Mouse (Mus musculus) embryonic facial prominence, embryonic 11.5 days (tissue): ENCODE measurements around the gene Lrrc27. TPM values are rescaled to one million over a fixed set of nuclear protein-coding genes. Genes with fewer than 3 reads are reported as not detected.

Experiments
- ATAC-seq: fragments of 200-750 bp; cut with Nextera tagmentation; replicated peaks from 2 replicates; pipeline ENCODE4 v1.8.0; 2017; ENCODE audit warnings: low read depth; ENCODE audit not compliant: insufficient number of reproducible peaks, low FRiP score, low TSS enrichment
- DNase-seq: peaks from one replicate; pipeline ENCODE4 v3.0.0-alpha.2; 2015; ENCODE audit warnings: low spot score
- H3K27ac ChIP-seq: fragments of 300-500 bp; sonication (generic); replicated peaks from 2 replicates; pipeline ENCODE4 v1.5.1; 2014; ENCODE audit warnings: mild to moderate bottlenecking, low read depth, low read length, control low read depth
- H3K27me3 ChIP-seq: fragments of 300-500 bp; sonication (generic); 2 replicates; pipeline ENCODE4 v1.6.1; 2014; ENCODE audit warnings: mild to moderate bottlenecking, low read length, moderate library complexity, mixed read lengths; ENCODE audit not compliant: control insufficient read depth, insufficient read depth
- H3K36me3 ChIP-seq: fragments of 300-500 bp; sonication (generic); replicated peaks from 2 replicates; pipeline ENCODE4 v1.6.1; 2014; ENCODE audit warnings: low read depth, mild to moderate bottlenecking, low read length, moderate library complexity, mixed read lengths; ENCODE audit not compliant: control insufficient read depth, insufficient read depth
- H3K4me1 ChIP-seq: fragments of 300-500 bp; sonication (generic); 2 replicates; pipeline ENCODE4 v1.6.1; 2014; ENCODE audit warnings: low read length, mixed read lengths; ENCODE audit not compliant: control insufficient read depth, insufficient read depth
- H3K4me2 ChIP-seq: fragments of 300-500 bp; sonication (generic); 2 replicates; pipeline ENCODE4 v1.6.1; 2014; ENCODE audit warnings: low read depth, mild to moderate bottlenecking, control low read depth, low read length, moderate library complexity
- H3K4me3 ChIP-seq: fragments of 300-500 bp; sonication (generic); 2 replicates; pipeline ENCODE4 v1.5.1; 2014; ENCODE audit warnings: low read depth, low read length, control low read depth
- H3K9ac ChIP-seq: fragments of 300-500 bp; sonication (generic); replicated peaks from 2 replicates; pipeline ENCODE4 v1.6.1; 2014; ENCODE audit warnings: mild to moderate bottlenecking, control low read depth, low read length
- H3K9me3 ChIP-seq: fragments of 300-500 bp; sonication (generic); replicated peaks from 2 replicates; pipeline ENCODE4 v1.6.1; 2016; ENCODE audit warnings: mild to moderate bottlenecking, low read length, inconsistent platforms, mixed read lengths; ENCODE audit not compliant: control insufficient read depth
- WGBS: fragments of 180-500 bp; shearing (Covaris S2); extraction: QIAGEN DNeasy Blood & Tissue Kit; methylation state at CpG from one replicate; pipeline ENCODE4 v1.1.7; 2014; 5-methylcytosine and 5-hydroxymethylcytosine counted together
- polyA plus RNA-seq: library from polyadenylated mRNA; unstranded; fragments of >200 nt; fragmentation: Nextera tagmentation; extraction: Ambion mirVana; gene quantifications from 2 replicates; pipeline ENCODE4 v1.2.1, GENCODE M21; 2014

The Lrrc27 gene
- polyA plus RNA-seq, 1 experiment from 2014 or later: 5.8 TPM

DNA sequence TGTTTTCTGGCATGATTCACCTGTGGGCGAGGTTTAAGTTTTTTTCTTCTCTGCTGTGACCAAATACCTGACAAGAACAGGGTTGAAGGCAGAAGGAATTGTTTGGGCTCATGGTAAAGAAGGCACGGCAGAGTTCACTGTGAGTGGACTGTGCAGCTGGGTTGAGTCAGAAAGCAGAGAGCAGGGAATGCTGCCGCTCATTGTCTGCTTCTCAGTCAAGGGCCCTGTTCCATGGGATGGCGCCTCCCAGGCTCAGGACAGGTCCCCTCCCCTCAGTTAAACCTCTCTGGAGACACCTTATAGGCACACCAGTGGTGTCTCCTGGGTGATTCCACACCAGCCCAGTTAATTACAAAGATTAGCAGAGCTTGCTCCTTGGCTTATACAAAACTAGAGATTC, 9.6 kb downstream of the Lrrc27 start:
- Histone ChIP-seq H3K27ac (no peak overlapping the region), H3K9me3 (no peaks in the 10 kb centered on the region), H3K9ac (no peak overlapping the region), H3K4me2 (no peak overlapping the region), H3K4me1 (no peaks in the 10 kb centered on the region), H3K36me3 (no peaks in the 10 kb centered on the region), H3K4me3 (no peak overlapping the region), H3K27me3 (no peaks in the 10 kb centered on the region)
- DNase-seq: no peak
- ATAC-seq: no peak
- WGBS: 75% methylated on average over 4 of the region's 4 CpGs

DNA sequence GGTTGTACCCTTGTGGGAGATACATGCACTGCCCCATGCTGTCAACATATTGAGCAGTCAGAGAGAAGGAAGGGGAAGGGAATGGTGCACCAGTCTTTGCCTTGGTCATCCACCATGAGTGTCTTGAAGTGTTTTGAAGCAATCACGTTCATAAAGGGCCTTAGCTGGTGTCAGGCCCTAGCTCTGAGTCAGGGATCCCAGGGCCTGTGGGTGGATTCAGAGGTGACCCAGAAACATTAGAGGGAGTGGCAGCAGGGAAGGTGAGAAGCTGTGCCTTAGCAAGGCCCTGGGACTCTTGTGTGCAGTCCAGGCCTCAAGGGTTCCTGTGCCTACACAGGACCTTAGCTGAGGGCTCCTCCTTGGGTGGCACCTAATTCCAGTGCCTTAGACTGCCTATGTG, 11.3 kb downstream of the Lrrc27 start:
- DNase-seq (no peak), ATAC-seq (no peak)
- H3K9me3 ChIP-seq: no peaks in the 10 kb centered on the region
- H3K4me2 ChIP-seq: no peak overlapping the region
- H3K4me1 ChIP-seq: no peaks in the 10 kb centered on the region
- no peaks in the 10 kb centered on the region for H3K36me3 ChIP-seq
- no peak overlapping the region for H3K4me3 ChIP-seq
- H3K27me3 ChIP-seq: no peaks in the 10 kb centered on the region
- H3K27ac ChIP-seq: no peak overlapping the region
- 82% methylated on average over 1 of the region's 1 CpGs for WGBS
- no peak overlapping the region for H3K9ac ChIP-seq

DNA sequence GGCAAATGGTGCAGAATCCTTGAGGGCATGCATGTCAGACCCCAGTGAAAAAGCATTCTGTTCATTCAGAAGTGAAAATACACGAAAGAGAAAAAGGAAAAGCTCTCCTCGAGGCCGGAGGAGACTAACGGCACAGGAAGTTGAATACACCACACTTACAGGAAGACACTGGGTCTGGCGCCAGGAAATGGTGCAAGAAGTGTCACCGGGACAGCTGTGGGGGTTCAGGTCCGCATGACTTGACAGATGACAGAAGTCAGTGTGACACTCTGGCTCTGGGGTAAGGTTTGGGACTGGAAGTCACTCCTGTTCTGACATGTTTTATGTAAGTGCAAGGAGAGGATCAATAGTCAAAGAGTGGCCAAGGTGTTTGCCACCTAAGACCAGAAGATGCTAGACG, 11.9 kb downstream of the Lrrc27 start:
- Histone ChIP-seq H3K4me3 (no peak overlapping the region), H3K27ac (no peak overlapping the region), H3K4me1 (no peaks in the 10 kb centered on the region), H3K9ac (no peak overlapping the region), H3K9me3 (no peaks in the 10 kb centered on the region), H3K27me3 (no peaks in the 10 kb centered on the region), H3K4me2 (no peak overlapping the region), H3K36me3 (no peaks in the 10 kb centered on the region)
- no peak for ATAC-seq
- 70% methylated on average over 8 of the region's 8 CpGs for WGBS
- DNase-seq: no peak

DNA sequence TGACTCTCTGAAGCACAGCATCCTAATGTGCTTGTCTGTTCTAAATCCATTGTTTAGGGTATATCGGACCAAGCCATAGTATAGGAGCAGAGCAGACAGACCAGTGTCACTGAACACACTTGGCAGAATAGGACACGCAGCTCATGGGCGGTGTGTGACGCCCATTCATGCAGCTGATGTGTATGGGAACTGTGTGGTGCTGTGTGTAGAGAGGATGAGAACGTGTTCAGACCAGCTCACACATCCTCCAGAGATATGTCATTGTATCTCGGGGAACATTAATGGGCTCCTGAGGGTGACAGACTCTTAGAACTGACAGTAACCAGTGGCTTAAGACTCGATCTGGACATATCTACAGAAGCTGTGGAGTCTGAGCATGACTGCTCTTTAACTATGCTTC, 13.6 kb downstream of the Lrrc27 start:
- Histone ChIP-seq H3K36me3 (no peaks in the 10 kb centered on the region), H3K4me3 (no peak overlapping the region), H3K27ac (no peak overlapping the region), H3K9me3 (no peaks in the 10 kb centered on the region), H3K4me2 (no peak overlapping the region), H3K27me3 (no peaks in the 10 kb centered on the region), H3K9ac (no peak overlapping the region), H3K4me1 (no peaks in the 10 kb centered on the region)
- DNase-seq: no peak
- no peak for ATAC-seq
- WGBS: 85% methylated on average over 7 of the region's 7 CpGs

DNA sequence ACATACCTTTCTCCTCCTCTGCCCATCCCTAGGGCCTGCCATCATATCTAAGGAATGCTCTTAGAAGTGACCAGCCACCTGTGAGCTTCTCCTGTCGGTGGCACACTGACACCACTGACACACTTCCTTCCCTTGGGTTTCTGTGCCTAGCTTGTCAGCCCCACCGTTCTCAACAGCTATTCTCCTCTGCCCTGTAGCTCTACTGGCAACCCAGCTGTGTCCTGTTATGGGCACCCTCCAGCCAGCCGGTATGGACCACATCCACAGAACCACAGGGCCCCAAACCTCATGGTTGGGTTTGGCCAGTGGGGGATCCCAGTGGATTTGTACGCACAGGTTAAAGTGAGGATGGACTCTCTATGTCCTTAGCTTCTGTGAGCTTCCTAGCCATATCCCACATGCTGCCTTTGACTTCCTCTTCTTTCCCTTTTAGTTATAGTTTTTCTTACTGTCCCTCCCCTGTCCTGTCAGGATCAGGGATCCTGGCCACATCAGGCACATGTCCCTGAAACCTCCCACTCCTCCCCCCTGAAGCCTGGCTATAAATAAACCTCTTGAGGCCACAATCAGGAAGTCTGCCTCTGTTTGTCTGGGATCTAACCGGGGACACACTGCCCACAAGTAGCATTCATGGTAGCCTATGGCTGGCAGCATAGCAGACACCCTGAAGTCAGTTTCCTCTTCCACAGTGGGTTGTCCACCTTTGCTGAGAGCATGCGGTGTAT, 15.8 kb downstream of the Lrrc27 start:
- Histone ChIP-seq H3K9me3 (no peaks in the 10 kb centered on the region), H3K27ac (no peak overlapping the region)
- WGBS: 81% methylated on average over 6 of the region's 6 CpGs

DNA sequence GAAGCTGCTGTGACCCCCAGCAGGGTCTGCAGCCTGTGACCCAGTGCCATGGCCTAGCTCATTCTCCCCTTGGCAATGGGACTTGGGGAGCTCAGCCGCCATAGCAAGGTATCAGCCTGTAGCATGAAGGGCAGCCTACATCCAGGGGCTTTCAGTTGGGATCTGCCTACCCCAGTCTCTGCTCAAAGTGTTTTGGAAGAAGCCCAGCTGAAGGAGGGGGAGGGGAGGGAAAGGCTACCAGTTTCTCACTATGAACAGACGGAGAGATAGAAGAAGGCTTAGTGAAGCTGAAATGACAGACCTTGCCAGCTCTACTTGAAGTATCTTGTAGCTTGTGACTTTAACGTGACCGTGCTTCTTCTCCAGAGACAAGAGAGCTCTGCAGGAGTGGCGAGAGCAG, 17.0 kb downstream of the Lrrc27 start:
- no peak for ATAC-seq

More for the DNA sequence above, 15.8 kb downstream of the Lrrc27 start:
- H3K4me1 ChIP-seq: no peaks in the 10 kb centered on the region
- no peaks in the 10 kb centered on the region for H3K36me3 ChIP-seq
- ATAC-seq (no peak), DNase-seq (no peak)
- no peak overlapping the region for H3K9ac ChIP-seq
- no peak overlapping the region for H3K4me3 ChIP-seq
- H3K4me2 ChIP-seq: no peak overlapping the region
- H3K27me3 ChIP-seq: no peaks in the 10 kb centered on the region

DNA sequence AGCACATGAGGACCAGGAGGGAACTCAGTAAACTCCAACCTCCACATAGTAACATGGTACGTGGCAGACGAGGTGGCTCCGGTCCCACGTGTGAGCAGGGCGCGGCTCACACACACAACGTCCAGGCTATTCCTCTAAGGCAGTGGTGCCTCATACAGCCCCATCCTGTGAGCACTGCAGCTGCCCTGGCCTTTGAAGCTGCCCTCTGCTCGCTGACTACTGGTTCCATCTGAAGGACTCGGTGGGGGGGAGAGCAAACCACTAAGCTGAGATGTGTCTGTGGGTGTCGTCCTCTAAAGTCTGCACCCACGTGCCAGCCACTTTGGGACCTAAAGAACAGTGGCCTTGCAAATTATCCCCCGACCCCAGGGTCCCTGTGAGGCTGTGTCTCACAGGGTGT, 17.5 kb downstream of the Lrrc27 start:
- no peak for DNase-seq
- WGBS: 81% methylated on average over 12 of the region's 12 CpGs
- Histone ChIP-seq H3K9ac (no peak overlapping the region), H3K4me1 (no peaks in the 10 kb centered on the region), H3K27me3 (no peaks in the 10 kb centered on the region), H3K9me3 (no peaks in the 10 kb centered on the region), H3K4me2 (no peak overlapping the region), H3K36me3 (no peaks in the 10 kb centered on the region), H3K27ac (no peak overlapping the region), H3K4me3 (no peak overlapping the region)
- no peak for ATAC-seq

More for the DNA sequence above, 17.0 kb downstream of the Lrrc27 start:
- no peaks in the 10 kb centered on the region for H3K4me1 ChIP-seq
- DNase-seq: no peak
- H3K9me3 ChIP-seq: no peaks in the 10 kb centered on the region
- H3K4me2 ChIP-seq: no peak overlapping the region
- no peaks in the 10 kb centered on the region for H3K27me3 ChIP-seq
- WGBS: 78% methylated on average over 5 of the region's 5 CpGs
- no peak overlapping the region for H3K4me3 ChIP-seq
- no peaks in the 10 kb centered on the region for H3K36me3 ChIP-seq
- no peak overlapping the region for H3K27ac ChIP-seq
- no peak overlapping the region for H3K9ac ChIP-seq

DNA sequence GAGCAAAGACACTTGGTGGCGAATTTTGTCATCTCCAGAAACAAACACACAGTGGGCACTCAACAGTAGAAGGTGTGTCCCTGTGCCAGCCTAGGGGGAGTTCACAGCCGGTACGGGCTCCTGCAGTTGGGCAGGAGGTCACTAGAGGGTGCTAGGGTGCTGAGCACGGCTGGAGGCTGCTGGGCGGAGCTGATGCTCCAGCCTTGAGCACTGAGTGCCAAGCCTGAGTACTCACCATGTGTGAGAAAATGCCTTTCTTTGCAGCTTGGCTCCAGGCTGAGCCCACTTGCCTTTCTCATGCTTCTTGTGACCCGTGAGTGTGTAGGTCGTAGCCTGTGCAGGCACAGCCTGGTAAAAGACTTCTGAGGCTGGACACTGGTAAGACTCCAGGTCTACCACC, 20.9 kb downstream of the Lrrc27 start:
- DNase-seq (peak; percentile 88), ATAC-seq (peak; percentile 65)
- Histone ChIP-seq H3K9ac (no peak overlapping the region), H3K4me3 (no peak overlapping the region), H3K36me3 (no peaks in the 10 kb centered on the region), H3K4me2 (no peak overlapping the region), H3K27me3 (no peaks in the 10 kb centered on the region), H3K4me1 (no peaks in the 10 kb centered on the region), H3K9me3 (no peaks in the 10 kb centered on the region), H3K27ac (no peak overlapping the region)
- 0% methylated on average over 7 of the region's 7 CpGs for WGBS
